Mouse (Mus musculus): ENCODE measurements around the gene Olfr706. TPM values are rescaled to one million over a fixed set of nuclear protein-coding genes. Genes with fewer than 3 reads are reported as not detected.
"Not testable (repeated sequence)": the region's sequence is repeated elsewhere in the genome, so short reads cannot be mapped to it uniquely, and the experiment has no call there.

Olfr706 gene
- total RNA-seq (2022), result not detected

DNA sequence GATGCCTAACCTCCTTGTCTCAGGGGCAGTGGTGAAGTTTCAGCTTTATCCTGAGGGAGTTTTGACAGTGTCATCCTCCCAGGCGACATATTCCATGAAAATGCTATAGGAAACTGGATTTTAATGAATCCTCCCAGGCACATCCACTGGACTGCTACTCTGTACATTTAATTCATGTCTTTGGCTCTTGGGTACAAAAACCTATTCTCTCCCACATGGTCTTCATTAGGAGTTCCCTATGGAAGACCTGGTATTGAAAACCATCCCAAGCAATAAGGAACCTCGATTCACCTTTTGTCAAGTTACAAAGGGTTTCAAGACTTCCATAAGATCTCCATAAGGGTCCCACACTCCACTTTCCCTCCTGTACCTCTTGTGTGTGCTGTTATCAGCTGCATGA, at the start of gene Olfr706:
Olfr706 (minus strand) TSS at position 101 of the 400 bp plus-strand sequence.
- no peak for DNase-seq (ENCODE audit: low spot score in 2 of 2)

GRCm38 (mm10) chr7:106932119-106932518, 44.2 kb upstream of the Olfr706 start, which contains the start of gene Olfr709-ps1:
Olfr709-ps1 (minus strand) TSS chr7:106932219.
- no peak for DNase-seq (ENCODE audit: low spot score in 2 of 2)

DNA sequence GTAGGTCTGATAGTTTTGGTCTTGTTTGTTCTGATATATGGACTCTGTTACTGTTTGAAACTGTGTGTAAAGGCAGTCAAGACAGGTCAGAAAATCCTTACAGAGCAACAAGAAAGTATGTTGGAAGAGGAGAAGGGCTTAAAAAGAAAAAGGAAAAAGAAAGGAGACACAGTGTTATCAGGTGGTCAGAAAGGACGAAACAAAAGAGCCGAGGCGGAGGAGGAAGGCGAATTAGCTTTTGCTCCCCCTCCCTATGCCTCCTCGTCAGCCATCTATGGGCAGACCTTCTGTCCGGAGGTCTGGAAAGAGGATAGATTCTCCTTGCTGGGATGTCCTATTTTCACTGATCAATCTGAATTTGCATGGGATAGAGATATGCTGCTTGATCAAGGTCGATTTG, 33.0 kb upstream of the Olfr706 start:
- DNase-seq (ENCODE audit: low spot score in 2 of 2), result not testable (repeated sequence)

GRCm38 (mm10) chr7:106907676-106908075, 19.7 kb upstream of the Olfr706 start, which contains the start of gene Olfr1532-ps1:
Olfr1532-ps1 (plus strand) TSS chr7:106908001.
- no peak for DNase-seq (ENCODE audit: low spot score in 2 of 2)

GRCm38 (mm10) chr7:106901141-106901540, 13.2 kb upstream of the Olfr706 start, which contains the start of gene Olfr707:
Olfr707 (minus strand) TSS chr7:106901241.
- not testable (repeated sequence) for DNase-seq (ENCODE audit: low spot score in 2 of 2)

DNA sequence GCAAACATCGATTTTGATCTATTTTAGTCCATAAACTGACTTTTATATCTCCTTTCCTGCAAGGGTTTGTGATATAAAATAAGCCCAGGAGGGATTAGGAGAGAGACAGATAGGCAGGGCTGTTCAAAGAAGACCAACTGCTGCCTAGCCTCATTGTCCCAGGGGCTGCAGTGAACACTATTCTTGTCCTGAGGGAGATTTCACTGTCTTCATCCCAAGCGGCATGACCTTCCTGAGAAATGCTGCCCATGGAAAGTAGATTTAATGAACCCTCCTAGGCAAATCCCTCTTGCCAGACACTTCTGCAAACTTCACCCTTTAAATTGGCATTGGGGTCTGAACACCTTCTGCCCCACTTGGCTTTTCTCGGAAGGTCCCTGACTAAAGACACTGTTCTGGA, 11.2 kb downstream of the Olfr706 start, which contains the start of gene Olfr705:
Olfr705 (minus strand) TSS at position 101 of the 400 bp plus-strand sequence.
- no peak for DNase-seq (ENCODE audit: low spot score in 2 of 2)

GRCm38 (mm10) chr7:106862885-106863284, 25.1 kb downstream of the Olfr706 start, which contains the start of gene Olfr704:
Olfr704 (plus strand) TSS chr7:106863185.
- no peak for DNase-seq (ENCODE audit: low spot score in 2 of 2)

GRCm38 (mm10) chr7:106843060-106843459, 44.9 kb downstream of the Olfr706 start, which contains the start of gene Olfr703:
Olfr703 (plus strand) TSS chr7:106843360.
- DNase-seq (ENCODE audit: low spot score in 2 of 2), result no peak

DNA sequence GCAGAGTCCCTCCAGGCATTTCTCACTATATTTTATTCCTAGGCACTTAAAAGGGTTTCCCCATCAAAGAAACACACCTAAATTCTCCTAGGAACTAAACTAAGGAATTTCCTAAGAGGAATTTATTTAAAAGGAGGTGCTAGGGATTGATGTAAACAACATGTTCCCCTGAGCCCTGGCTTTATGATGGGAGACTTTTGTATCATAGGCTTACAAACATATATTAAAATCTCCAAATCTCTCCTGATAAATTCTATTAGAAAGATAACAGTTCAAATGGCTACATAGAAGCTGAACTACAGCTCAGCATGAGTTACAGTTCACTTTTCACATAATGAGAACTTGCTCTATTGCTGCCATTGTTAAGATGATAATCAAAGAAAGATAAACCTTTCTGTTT, 54.2 kb downstream of the Olfr706 start, which contains the start of gene Olfr702:
Olfr702 (minus strand) TSS at position 101 of the 400 bp plus-strand sequence.
- DNase-seq (ENCODE audit: low spot score in 2 of 2), result no peak

Other genes starting within 250 kb of the Olfr706 start
- gene Olfr693, start 207.6 kb downstream of the Olfr706 start, total RNA-seq (2022), result not detected
- not detected for gene Olfr694, start 196.3 kb downstream of the Olfr706 start, total RNA-seq (2022)
- not detected for gene Olfr695, start 171.8 kb downstream of the Olfr706 start, total RNA-seq (2022)
- gene Olfr697, start 145.7 kb downstream of the Olfr706 start, total RNA-seq (2022), result not detected
- gene Olfr698, start 132.8 kb downstream of the Olfr706 start, total RNA-seq (2022), result not detected
- not detected for gene Olfr699, start 95.0 kb downstream of the Olfr706 start, total RNA-seq (2022)
- gene Olfr700, start 79.3 kb downstream of the Olfr706 start, total RNA-seq (2022), result not detected
- gene Olfr701, start 74.0 kb downstream of the Olfr706 start, total RNA-seq (2022), result not detected
- gene Olfr702, start 54.3 kb downstream of the Olfr706 start, total RNA-seq (2022), result not detected
- gene Olfr703, start 44.8 kb downstream of the Olfr706 start, total RNA-seq (2022), result not detected
- not detected for gene Olfr704, start 25.0 kb downstream of the Olfr706 start, total RNA-seq (2022)
- gene Olfr705, start 11.3 kb downstream of the Olfr706 start, total RNA-seq (2022), result not detected
- gene Olfr707, start 13.1 kb upstream of the Olfr706 start, total RNA-seq (2022), result not detected
- not detected for gene Olfr1532-ps1, start 19.8 kb upstream of the Olfr706 start, total RNA-seq (2022)
- not detected for gene Olfr709-ps1, start 44.1 kb upstream of the Olfr706 start, total RNA-seq (2022)
- not detected for gene Olfr710, start 60.1 kb upstream of the Olfr706 start, total RNA-seq (2022)
- gene Olfr6, start 75.8 kb upstream of the Olfr706 start, total RNA-seq (2022), result not detected
- gene Olfr711, start 87.3 kb upstream of the Olfr706 start, total RNA-seq (2022), result not detected
- gene Olfr2, start 117.9 kb upstream of the Olfr706 start, total RNA-seq (2022), result not detected
- gene Olfr713, start 143.0 kb upstream of the Olfr706 start, total RNA-seq (2022), result not detected
- gene Olfr714, start 182.8 kb upstream of the Olfr706 start, total RNA-seq (2022), result not detected
- gene Olfr17, start 205.1 kb upstream of the Olfr706 start, total RNA-seq (2022), result not detected
- not detected for gene Olfr715b, start 222.2 kb upstream of the Olfr706 start, total RNA-seq (2022)
- not detected for gene Olfr715, start 242.9 kb upstream of the Olfr706 start, total RNA-seq (2022)